Mouse (Mus musculus): ENCODE data around the gene Elavl3. TPM values are rescaled to one million over a fixed set of nuclear protein-coding genes. Genes with fewer than 3 reads are reported as not detected.

The Elavl3 gene
- polyA plus RNA-seq, 1 experiment from 2014 or later, result 5.7 TPM

DNA sequence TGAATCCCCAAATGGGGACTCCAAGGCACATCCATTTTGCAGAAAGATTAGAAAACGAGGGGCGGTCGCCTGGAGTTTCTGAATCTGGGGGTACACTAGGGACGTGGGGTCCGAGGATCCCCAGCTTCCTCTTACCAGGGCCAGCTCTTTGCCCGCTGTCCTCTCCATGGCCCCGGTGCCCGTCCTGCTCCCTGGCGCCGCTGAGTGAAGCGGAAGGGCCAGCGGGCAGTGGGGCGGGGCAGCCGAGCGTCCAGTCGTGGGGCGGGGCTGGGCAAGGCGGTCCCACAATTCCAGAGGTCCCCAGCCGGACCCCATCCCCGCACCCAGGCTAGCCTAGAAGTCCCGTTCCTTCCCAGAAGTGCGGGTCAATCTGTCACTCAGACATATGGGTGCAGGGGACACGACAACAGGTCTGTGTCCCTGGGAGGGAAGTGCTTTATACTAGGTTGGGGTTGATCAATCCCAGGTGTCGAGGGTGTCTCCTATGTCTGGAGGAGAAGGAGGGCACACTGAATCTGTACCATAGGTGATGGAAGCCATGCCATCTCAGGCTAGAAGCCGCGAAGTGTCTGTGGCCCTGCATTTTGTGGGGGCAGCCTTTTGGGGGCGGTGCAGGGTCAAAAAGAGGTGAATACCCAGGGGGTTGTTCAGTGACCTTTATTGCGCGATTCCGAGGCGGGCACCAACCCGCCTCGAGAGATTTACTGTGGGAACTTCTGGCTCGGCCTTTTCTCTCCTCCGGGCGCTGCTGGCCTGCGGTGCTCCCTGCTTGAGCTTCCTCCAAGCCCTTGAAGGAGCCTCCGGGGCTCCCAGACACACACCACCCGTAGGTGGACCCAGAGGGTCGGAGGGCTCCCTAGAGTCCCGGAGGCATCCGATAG is 62.4 kb downstream of the Elavl3 start, which contains the start of gene Rgl3:
Rgl3 (minus strand) TSS at position 217 of the 881 bp plus-strand sequence.
- Histone ChIP-seq H3K4me1 (ENCODE audit: control insufficient read depth, insufficient read depth, low read length) (peaks cover 12% of the 10 kb centered on the region; the same call in 1 of the 2 replicates), H3K4me2 (replicated peaks; ENCODE audit: low read depth, low read length) (peak within 1 kb of the TSS; percentile 72), H3K27me3 (ENCODE audit: control insufficient read depth, insufficient read depth, low read length) (peaks cover 44% of the 10 kb centered on the region), H3K36me3 (ENCODE audit: control insufficient read depth, insufficient read depth, low read length) (no peaks in the 10 kb centered on the region), H3K27ac (ENCODE audit: low read length) (no peak within 1 kb of the TSS), H3K4me3 (ENCODE audit: low read depth, low read length) (peak within 1 kb of the TSS; percentile 45), H3K9me3 (ENCODE audit: control insufficient read depth, low read depth, low read length) (no peaks in the 10 kb centered on the region), H3K9ac (replicated peaks; ENCODE audit: low read depth, low read length) (peak within 1 kb of the TSS; percentile 14; the same call in 1 of the 2 replicates)
- peak; percentile 29; the same call in 1 of the 2 replicates for ATAC-seq (ENCODE audit: insufficient number of reproducible peaks, insufficient read depth, low FRiP score, low read depth)
- WGBS, result 1% methylated on average over 42 of the region's 42 CpGs

DNA sequence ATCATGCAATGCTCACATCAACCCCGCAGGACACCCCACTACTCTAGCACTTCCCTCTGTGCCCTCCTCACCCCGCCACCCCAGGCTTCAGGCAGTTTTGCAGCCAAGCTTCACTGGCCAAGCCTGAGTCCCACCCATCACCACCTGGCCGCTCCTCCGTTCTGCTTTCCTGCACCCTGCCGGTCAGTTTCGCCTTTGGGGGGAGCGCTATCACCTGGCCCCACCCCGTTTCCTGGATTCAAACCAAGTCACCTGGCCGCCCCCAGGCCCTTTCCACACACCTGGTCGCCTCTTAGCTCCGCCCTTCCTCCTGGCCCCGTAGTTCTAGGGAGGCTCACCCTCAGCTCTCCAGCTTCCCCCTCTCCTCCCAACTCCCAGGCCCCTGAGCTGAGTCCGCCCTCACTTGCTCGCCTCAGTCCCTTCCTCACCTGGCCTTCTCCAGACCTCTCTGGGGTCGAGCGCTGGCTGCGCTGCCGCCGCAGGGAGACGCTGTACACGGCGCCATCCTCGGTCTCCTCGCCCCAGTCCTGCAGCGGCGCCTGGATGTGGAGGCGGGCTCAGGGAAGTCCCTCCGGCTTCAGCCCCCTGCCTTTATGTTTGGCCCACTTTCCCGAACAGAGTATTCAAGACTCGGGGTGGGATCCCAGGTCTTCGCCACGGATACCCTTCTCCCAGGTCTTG is 63.3 kb downstream of the Elavl3 start:
- under 1% methylated on average over 32 of the region's 32 CpGs for WGBS
- peaks cover 12% of the 10 kb centered on the region; the same call in 1 of the 2 replicates for H3K4me1 ChIP-seq (ENCODE audit: control insufficient read depth, insufficient read depth, low read length)
- peak; percentile 54 for ATAC-seq (ENCODE audit: insufficient number of reproducible peaks, insufficient read depth, low FRiP score, low read depth)
- peak overlapping the region; percentile 72 for H3K4me2 ChIP-seq (replicated peaks; ENCODE audit: low read depth, low read length)
- H3K36me3 ChIP-seq (ENCODE audit: control insufficient read depth, insufficient read depth, low read length), result no peaks in the 10 kb centered on the region
- peak overlapping the region; percentile 14; the same call in 1 of the 2 replicates for H3K9ac ChIP-seq (replicated peaks; ENCODE audit: low read depth, low read length)
- H3K4me3 ChIP-seq (ENCODE audit: low read depth, low read length), result peak overlapping the region; percentile 45
- H3K9me3 ChIP-seq (ENCODE audit: control insufficient read depth, low read depth, low read length), result no peaks in the 10 kb centered on the region
- H3K27ac ChIP-seq (ENCODE audit: low read length), result no peak overlapping the region
- H3K27me3 ChIP-seq (ENCODE audit: control insufficient read depth, insufficient read depth, low read length), result peaks cover 44% of the 10 kb centered on the region

DNA sequence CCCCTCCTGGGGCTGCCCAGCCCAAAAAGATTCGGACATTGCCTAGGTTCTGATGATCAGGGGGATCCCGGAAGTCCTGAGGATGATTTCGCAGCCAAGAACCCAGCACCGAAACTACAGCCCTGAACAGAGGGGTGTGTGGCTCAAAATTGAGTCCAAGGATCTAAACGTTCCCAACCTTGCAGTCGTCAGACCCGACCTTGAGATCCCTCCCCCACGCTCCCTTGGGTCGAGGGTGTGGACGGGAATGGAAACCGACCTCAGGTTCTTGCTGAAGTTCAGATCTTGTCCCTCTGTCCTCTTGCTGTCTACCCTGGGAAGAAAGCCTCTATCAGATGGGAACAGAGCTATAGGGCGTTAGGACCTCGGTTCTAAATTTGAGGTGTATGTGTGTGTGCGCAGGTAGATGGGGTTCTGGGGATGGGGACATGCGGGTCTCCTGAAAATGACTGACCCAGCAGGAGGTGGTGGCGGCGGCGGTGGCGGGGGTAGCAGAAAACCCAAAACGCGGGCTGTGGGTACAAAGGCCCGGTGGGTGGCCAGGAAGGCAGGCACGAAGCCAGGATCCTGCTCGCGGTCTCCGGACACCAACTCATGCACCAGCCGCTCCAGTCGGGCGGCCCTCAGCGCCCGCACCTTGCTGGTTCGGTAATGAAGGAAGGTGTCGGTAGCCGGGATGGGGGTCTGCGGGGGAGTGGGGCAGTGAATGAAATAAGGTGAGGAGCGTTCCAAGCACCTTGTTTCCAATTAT is 64.1 kb downstream of the Elavl3 start:
- WGBS, result 8% methylated on average over 36 of the region's 36 CpGs
- no peak overlapping the region for H3K9ac ChIP-seq (replicated peaks; ENCODE audit: low read depth, low read length)
- no peaks in the 10 kb centered on the region for H3K36me3 ChIP-seq (ENCODE audit: control insufficient read depth, insufficient read depth, low read length)
- H3K9me3 ChIP-seq (ENCODE audit: control insufficient read depth, low read depth, low read length), result no peaks in the 10 kb centered on the region
- H3K4me3 ChIP-seq (ENCODE audit: low read depth, low read length), result peak overlapping the region; percentile 45
- peaks cover 44% of the 10 kb centered on the region for H3K27me3 ChIP-seq (ENCODE audit: control insufficient read depth, insufficient read depth, low read length)
- peak overlapping the region; percentile 72 for H3K4me2 ChIP-seq (replicated peaks; ENCODE audit: low read depth, low read length)
- no peak overlapping the region for H3K27ac ChIP-seq (ENCODE audit: low read length)
- peaks cover 12% of the 10 kb centered on the region; the same call in 1 of the 2 replicates for H3K4me1 ChIP-seq (ENCODE audit: control insufficient read depth, insufficient read depth, low read length)
- no peak for ATAC-seq (ENCODE audit: insufficient number of reproducible peaks, insufficient read depth, low FRiP score, low read depth)

DNA sequence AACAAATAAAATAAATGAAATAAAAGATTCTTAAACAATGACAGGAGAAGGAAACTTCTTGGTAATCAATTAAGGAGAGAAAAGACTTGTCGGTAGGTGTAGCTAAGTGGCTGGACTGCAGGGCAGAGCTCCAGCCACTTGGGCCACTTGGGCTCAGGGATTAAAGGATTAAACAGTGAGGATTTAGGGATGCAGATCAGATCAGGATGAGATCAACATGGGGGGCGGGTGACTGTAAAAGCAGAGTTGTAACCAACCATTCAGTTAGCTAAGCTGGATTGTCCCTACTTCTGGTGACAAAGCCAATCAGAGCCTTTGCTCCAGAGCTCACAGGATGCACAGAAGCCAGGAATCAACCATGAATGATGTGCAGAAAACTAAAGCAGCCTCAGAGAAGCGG is 67.9 kb downstream of the Elavl3 start:
- no peak overlapping the region for H3K9ac ChIP-seq (replicated peaks; ENCODE audit: low read depth, low read length)
- no peak for ATAC-seq (ENCODE audit: insufficient number of reproducible peaks, insufficient read depth, low FRiP score, low read depth)

DNA sequence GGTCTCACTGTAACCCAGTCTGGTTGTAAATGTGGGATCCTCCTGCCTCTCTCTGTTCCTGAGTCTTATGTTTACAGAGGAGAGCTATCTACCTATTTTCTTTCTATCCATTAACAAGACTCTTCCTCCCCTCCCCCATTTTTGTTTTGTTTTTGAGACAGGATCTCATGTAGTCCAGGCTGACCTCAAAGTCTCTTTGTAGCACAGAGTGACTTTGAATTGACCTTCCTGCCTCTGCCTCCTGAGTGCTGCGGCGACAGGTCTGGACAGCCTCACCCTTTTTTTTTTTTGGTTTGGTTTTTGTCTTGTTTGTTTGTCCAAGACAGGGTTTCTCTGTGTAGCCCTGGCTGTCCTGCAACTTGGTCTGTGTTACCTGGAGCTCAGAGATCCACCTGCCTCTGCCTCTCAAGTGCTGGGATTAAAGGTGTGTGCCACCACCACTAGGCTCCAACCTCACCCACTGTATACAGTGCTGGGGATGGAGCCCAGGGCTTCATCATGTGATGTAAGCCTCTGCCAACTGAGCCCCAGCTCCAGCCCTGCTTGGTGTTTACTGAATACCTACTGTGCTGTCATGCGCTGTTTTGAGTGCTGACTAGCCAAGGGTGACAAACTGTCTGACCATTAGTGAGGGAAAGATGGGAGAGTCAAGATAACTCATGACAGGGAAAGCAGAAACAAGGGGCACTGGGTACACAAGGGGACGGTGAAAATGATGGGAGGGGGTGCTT is 73.3 kb downstream of the Elavl3 start:
- 82% methylated on average over 4 of the region's 4 CpGs for WGBS
- H3K9me3 ChIP-seq (ENCODE audit: control insufficient read depth, low read depth, low read length), result no peaks in the 10 kb centered on the region
- H3K27ac ChIP-seq (ENCODE audit: low read length), result no peak overlapping the region
- H3K4me3 ChIP-seq (ENCODE audit: low read depth, low read length), result no peak overlapping the region
- ATAC-seq (ENCODE audit: insufficient number of reproducible peaks, insufficient read depth, low FRiP score, low read depth), result no peak
- no peak overlapping the region for H3K4me2 ChIP-seq (replicated peaks; ENCODE audit: low read depth, low read length)
- no peaks in the 10 kb centered on the region for H3K27me3 ChIP-seq (ENCODE audit: control insufficient read depth, insufficient read depth, low read length)
- no peaks in the 10 kb centered on the region for H3K36me3 ChIP-seq (ENCODE audit: control insufficient read depth, insufficient read depth, low read length)
- no peaks in the 10 kb centered on the region for H3K4me1 ChIP-seq (ENCODE audit: control insufficient read depth, insufficient read depth, low read length)
- H3K9ac ChIP-seq (replicated peaks; ENCODE audit: low read depth, low read length), result no peak overlapping the region

More for the DNA sequence above, 67.9 kb downstream of the Elavl3 start:
- Histone ChIP-seq H3K27ac (ENCODE audit: low read length) (no peak overlapping the region), H3K36me3 (ENCODE audit: control insufficient read depth, insufficient read depth, low read length) (no peaks in the 10 kb centered on the region), H3K4me1 (ENCODE audit: control insufficient read depth, insufficient read depth, low read length) (0 out of 2 replicates have a peak, but pooled peaks cover 4% of the 10 kb centered on the region), H3K9me3 (ENCODE audit: control insufficient read depth, low read depth, low read length) (no peaks in the 10 kb centered on the region), H3K27me3 (ENCODE audit: control insufficient read depth, insufficient read depth, low read length) (peaks cover 18% of the 10 kb centered on the region), H3K4me3 (ENCODE audit: low read depth, low read length) (no peak overlapping the region), H3K4me2 (replicated peaks; ENCODE audit: low read depth, low read length) (no peak overlapping the region)
- WGBS, result 29% methylated on average over 3 of the region's 3 CpGs

DNA sequence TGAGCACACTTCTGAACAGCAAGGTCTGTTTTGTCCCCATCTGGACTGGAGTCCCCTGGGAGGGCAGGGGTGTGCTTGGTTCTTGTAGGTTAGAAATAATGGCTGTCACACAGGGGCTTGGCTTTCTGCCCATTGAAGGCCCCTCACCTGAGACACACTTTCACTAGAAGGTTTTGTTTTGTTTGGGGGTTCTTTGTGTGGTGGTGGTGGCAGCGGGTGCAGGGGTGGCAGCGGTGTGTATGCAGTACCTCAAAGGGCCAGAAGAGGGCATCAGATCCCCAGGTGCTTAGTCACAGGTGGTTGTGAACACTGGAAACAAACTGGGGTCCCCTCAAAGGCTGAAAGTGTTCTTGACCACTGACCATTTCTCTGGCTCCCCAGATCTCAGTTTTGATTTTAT is 73.9 kb downstream of the Elavl3 start:
- Histone ChIP-seq H3K4me3 (ENCODE audit: low read depth, low read length) (no peak overlapping the region), H3K9me3 (ENCODE audit: control insufficient read depth, low read depth, low read length) (no peaks in the 10 kb centered on the region), H3K4me1 (ENCODE audit: control insufficient read depth, insufficient read depth, low read length) (no peaks in the 10 kb centered on the region), H3K4me2 (replicated peaks; ENCODE audit: low read depth, low read length) (no peak overlapping the region), H3K27ac (ENCODE audit: low read length) (no peak overlapping the region), H3K36me3 (ENCODE audit: control insufficient read depth, insufficient read depth, low read length) (no peaks in the 10 kb centered on the region), H3K27me3 (ENCODE audit: control insufficient read depth, insufficient read depth, low read length) (no peaks in the 10 kb centered on the region), H3K9ac (replicated peaks; ENCODE audit: low read depth, low read length) (no peak overlapping the region)
- ATAC-seq (ENCODE audit: insufficient number of reproducible peaks, insufficient read depth, low FRiP score, low read depth), result no peak
- WGBS, result 13% methylated on average over 2 of the region's 2 CpGs

DNA sequence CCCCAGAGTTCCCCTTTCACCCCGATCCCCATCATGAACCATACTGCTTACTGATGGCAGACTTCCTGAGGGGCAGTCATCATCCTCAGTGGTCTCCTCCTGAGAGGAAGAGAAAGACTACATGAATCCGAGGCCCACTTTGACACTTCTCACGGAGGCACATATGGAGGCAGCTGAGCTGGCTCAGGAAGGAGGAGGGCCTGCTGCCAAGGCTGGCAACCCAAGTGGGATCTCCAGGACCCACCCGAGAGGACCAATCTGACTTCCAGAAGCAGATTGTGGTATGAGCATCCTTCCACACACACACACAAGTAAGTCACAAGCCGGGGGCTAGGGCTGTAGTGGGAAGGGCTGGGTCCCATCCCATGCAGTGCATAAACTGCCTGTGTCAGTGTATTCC is 74.5 kb downstream of the Elavl3 start:
- no peak overlapping the region for H3K27ac ChIP-seq (ENCODE audit: low read length)
- 84% methylated on average over 5 of the region's 5 CpGs for WGBS
- no peaks in the 10 kb centered on the region for H3K4me1 ChIP-seq (ENCODE audit: control insufficient read depth, insufficient read depth, low read length)

More for the DNA sequence above, 74.5 kb downstream of the Elavl3 start:
- Histone ChIP-seq H3K36me3 (ENCODE audit: control insufficient read depth, insufficient read depth, low read length) (no peaks in the 10 kb centered on the region), H3K9me3 (ENCODE audit: control insufficient read depth, low read depth, low read length) (no peaks in the 10 kb centered on the region), H3K27me3 (ENCODE audit: control insufficient read depth, insufficient read depth, low read length) (no peaks in the 10 kb centered on the region), H3K9ac (replicated peaks; ENCODE audit: low read depth, low read length) (no peak overlapping the region), H3K4me2 (replicated peaks; ENCODE audit: low read depth, low read length) (no peak overlapping the region), H3K4me3 (ENCODE audit: low read depth, low read length) (no peak overlapping the region)
- ATAC-seq (ENCODE audit: insufficient number of reproducible peaks, insufficient read depth, low FRiP score, low read depth), result no peak
